Mouse (Mus musculus): ENCODE results near the gene Gstm7.
A peak's percentile ranks its signal among the peaks of the same experiment; 100 is the strongest.
"Not testable (repeated sequence)": the region's sequence is repeated elsewhere in the genome, so short reads cannot be mapped to it uniquely, and the experiment has no call there.

Gstm7 gene

DNA sequence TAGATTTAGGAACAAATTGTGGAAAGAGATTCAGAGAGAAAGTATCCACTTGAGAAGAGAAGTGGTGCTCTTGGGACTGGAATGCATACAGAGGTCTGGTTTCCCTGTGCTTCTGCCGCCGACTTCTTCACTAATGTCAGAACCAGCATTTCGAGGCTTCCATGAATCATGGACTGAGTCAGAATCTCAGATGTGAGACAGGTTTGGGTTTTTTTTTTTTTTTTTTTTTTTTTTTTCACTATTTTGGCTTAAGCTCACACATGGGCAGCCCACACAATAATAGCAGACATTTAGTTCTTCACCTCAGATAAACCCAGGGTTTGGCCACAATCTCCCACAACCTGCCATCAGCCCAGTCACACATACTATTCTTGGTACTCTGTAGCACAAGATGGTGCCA is 3.7 kb upstream of the Gstm7 start:
- DNase-seq (ENCODE audit: low spot score in 2 of 2): no peak

- no peak for DNase-seq (ENCODE audit: low spot score in 2 of 2)
Measured at GRCm38 (mm10) chr3:107932128-107932527, 511 bp upstream of the Gstm7 start.

DNA sequence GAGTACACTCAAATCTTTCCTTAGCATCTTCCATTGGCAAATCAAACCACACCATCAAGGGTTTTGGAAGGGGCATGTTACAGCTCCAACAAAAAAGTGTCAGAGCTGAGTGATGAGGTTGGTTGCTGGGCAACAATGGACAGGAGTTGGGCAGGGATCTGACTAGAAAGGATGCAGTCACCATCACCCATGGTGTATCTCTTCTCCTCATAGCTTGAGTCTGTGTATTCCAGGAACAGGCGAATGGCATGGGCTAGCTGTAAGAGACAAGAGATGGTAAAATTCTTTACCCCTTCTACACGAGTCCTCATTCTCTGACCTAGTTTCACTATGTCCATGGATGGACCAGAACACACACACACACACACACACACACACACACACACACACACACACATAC is 483 bp downstream of the Gstm7 start:
- no peak for DNase-seq (ENCODE audit: low spot score in 2 of 2)

GRCm38 (mm10) chr3:107929731-107930130 is 1.9 kb downstream of the Gstm7 start:
- no peak for DNase-seq (ENCODE audit: low spot score in 2 of 2)

- DNase-seq (ENCODE audit: low spot score in 2 of 2): no peak
Measured at GRCm38 (mm10) chr3:107929243-107929642, 2.4 kb downstream of the Gstm7 start.

GRCm38 (mm10) chr3:107928691-107929090 is 2.9 kb downstream of the Gstm7 start:
- no peak for DNase-seq (ENCODE audit: low spot score in 2 of 2)

DNA sequence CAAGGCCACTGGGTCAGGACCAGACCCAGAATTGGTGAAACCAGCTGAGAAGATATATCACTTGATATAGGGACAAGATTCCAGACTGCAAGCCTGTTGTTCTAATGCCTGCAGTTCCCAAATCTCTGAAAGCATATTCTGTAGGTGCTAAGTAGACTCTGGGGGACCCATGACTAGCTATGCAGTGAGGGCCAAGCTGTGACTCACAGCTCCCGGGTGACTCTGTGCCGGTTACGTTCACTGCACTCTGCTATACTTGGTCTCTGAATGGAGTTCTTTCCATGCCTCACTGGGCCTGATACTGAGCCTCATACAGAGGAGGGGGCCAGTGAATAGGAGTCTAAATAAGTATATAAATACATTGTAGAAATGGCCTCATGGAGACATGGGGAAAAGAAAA is 3.8 kb downstream of the Gstm7 start:
- no peak for DNase-seq (ENCODE audit: low spot score in 2 of 2)

DNA sequence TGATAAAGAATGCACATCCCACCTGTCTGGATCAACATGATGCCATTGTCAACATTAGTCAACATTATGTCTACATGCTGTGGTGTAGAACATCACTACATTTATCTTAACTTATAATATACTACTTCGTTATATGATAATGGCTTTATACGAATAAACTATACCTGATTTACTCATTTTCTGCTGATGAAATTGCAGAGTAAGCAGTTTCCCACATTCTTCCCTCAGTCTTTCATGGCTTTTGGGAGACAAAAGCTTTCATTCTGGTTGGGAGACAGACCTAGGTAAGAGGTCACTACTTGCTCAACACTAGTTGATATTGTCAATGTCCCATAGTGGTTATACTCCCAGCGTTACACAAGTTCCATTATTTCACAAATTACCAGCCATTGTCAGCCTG is 6.3 kb downstream of the Gstm7 start:
- no peak for DNase-seq (ENCODE audit: low spot score in 2 of 2)

DNA sequence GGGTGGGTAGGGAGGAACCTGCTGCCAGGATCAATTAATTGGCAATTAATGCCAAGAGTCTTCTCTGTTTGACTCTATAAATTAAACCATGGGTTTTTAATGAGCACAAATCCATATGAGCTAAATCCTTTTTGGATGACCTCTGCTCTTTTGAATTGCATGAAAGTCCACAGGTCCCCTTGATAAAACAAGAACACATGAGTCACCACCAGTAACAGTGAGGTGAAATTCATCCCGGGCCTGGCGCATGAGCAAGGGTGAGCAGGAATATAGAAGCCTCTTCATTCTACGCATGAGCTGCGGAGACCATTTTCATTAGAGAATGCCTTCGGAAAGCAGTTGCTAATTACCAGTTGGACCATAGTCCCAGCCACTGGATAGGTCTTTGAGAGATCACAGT is 11.3 kb downstream of the Gstm7 start:
- no peak for DNase-seq (ENCODE audit: low spot score in 2 of 2)

DNA sequence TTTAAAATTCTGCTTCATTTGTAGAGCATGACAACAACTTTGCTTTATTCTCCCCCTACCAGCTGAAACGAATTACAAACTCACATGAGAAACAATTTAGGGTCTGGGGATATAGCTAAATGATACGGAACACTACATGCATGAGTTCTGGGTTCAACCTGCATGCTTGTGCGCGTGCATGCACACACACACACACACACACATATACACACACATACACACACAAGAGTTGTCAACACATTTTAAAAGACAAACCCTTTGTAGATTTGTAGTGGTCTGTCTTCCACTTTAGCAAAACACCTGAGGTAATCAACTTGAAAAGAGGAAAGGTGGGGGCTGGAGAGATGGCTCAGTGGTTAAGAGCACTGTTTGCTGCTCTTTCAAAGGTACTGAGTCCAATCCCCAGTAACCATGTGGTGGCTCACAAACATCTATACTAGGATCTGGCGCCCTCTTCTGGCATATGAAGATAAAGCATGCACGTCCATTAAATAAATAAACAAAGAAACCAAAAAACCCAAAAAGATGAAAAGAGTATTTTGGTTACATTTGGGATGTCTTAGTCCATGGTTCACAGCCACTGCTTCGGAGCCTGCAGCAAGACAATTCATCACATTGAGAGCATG is 13.7 kb downstream of the Gstm7 start:
- DNase-seq (ENCODE audit: low spot score in 2 of 2): peak; percentile 26 to 63

DNA sequence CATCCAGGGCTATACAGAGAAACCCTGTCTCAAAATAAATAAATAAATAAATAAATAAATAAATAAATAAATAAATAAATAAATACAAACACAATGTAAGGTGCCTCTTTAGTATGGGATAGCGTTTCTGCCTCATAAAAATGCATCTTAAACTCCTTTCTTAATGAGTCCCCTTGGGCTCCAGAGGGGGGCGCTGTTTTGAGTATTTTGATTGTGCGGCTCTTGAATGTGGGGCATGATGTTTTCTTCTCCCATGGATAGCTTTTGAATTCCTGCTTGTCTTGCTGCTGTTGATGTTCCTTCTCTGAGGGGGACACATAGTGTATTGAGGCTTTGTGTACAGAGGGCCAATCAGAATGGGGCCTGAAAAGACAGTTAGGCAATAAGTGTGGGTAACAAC is 14.5 kb downstream of the Gstm7 start:
- peak in 1 of 2 experiments; percentile 23 for DNase-seq (ENCODE audit: low spot score in 2 of 2)

- no peak for DNase-seq (ENCODE audit: low spot score in 2 of 2)
Measured at GRCm38 (mm10) chr3:107916674-107917073, 14.9 kb downstream of the Gstm7 start.

GRCm38 (mm10) chr3:107905942-107906341 is 25.7 kb downstream of the Gstm7 start:
- DNase-seq (ENCODE audit: low spot score in 2 of 2): no peak

DNA sequence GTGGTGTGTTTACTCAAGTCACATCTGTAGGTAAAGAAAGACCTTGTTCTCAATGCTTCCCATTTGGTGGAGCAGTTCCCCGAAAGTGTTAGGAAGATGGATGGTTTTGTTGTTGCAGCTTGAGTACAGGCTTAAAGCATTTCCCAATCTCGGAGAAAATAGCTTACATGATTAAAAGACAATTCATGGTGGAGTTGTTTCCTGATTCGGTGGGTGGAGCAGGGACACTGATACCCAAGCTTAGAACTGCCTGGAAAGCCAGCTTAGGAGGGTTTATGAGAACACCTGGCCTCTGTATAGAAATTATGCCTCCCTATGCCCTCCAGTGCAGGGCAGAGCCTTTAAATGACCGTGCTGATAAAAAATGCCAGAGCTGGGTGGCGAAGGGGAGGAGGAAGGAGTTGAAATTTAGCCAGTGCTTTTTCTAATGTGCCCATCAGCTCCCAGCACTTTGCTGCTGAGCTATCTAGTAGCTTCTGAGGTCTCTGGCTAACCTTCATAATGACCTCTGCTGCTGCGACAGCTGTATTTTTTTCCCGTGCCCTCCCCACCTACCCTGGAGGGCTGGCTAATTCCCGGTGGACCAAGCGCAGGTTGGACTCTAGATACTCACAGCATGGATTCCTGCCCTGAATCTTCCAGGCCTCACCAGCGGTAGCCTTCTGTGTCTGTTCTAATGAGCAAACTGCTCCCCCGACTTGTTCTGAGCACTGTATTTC is 30.5 kb downstream of the Gstm7 start:
- no peak for DNase-seq (ENCODE audit: low spot score in 2 of 2)

DNA sequence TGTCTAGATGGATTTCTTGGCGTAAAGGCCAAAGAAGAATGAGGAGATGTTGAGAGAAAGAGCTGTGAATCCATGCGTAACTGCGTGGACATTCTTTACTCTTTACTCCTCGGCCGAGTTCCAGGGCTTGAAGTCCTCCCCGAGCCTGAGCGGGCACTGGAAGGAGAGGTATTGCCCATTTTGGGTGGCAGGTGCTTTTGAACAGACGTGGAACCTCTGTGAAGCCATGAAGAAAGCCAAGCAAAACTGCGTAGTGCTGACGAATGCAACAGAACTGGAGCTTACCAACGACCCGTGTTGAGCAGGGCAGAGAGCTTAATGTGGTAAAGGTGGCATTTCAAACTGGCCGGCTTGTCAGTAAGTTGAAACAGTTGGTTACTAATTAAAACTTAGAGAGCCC is 32.9 kb downstream of the Gstm7 start:
- DNase-seq (ENCODE audit: low spot score in 2 of 2): no peak

DNA sequence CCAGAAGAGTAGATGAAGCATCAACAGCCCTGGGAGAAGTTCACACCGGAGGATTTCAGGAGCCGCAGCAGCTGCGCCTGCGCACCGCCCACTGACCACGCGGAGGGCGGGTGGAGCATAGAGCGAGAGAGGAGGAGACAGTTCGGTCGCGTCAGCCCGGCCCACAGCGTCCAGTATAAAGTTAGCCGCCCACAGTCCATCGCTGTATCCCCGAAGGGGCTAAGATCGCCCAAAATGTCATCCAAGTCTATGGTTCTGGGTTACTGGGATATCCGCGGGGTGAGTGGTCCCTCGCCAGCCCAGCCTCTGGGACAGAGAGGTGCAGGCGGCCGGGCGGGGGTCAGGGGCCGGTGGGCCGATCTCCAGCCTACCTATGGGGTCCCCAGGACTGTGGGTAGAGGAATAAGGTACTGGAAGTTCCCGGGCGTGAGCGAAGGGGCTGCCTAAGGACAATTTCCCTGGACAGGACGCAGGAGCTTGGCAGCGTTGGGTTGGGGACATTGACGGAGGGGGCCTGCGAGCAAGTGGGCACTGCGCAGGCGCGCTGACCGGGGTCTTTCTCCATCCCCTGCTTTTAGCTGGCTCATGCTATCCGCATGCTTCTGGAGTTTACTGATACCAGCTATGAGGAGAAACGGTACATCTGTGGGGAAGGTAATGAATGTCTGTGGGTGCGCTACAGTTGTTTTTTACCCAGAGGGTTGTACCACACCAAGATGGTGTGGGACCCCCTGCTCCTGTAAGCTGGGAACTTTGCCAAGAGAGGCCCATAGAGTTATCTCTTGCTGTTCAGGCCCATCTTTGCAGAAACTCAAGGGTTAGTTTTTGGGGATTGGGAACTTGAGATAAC is 35.7 kb downstream of the Gstm7 start, which contains the start of gene Gstm5:
Gstm5 (plus strand) TSS at position 102 of the 850 bp plus-strand sequence.
- DNase-seq (ENCODE audit: low spot score in 2 of 2): peak; percentile 40 to 78

GRCm38 (mm10) chr3:107895194-107895719 is 36.4 kb downstream of the Gstm7 start:
- no peak for DNase-seq (ENCODE audit: low spot score in 2 of 2)

- not testable (repeated sequence) for DNase-seq (ENCODE audit: low spot score in 2 of 2)
Measured at GRCm38 (mm10) chr3:107889236-107889635, 42.4 kb downstream of the Gstm7 start.

DNA sequence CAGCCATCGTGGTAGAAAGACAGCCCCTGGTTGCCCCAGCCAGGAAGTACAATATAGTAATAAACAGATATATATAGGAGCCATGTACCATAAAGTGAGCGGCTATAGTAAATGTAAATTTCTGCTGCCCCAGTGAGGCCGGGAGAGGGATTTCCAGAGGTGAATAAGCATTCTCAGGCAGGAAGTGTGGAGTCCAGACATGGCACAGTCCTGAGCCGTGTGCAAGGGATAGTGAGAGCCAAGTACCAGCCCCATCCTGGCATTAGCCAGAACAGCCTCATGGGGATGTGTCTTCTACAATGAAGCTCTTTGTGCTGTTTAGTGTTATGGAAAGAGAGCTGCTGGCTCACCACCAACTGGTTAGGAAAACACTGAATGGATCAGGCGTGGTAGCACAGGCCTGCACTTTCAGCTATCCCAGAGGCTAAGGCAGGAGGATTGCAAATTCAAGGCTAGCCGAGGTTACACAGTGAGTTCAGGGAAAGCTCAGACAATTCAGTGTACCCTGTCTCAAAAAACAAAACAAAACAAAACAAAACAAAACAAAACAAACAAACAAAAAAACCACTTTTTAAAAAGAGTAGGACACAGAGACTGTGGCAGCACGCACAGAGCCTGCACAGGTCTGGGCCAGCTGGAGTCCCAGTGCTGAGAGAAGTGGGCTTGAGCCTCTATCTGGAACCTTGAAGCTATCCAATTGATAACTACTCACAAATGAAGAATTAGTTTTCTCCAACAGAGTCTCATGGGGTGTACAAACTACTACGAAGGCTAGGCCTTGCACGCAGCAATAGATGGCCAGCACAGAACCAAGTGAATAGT is 43.7 kb downstream of the Gstm7 start:
- no peak for DNase-seq (ENCODE audit: low spot score in 2 of 2)

GRCm38 (mm10) chr3:107877747-107878736 is 53.6 kb downstream of the Gstm7 start:
- DNase-seq (ENCODE audit: low spot score in 2 of 2): no peak
